Mouse (Mus musculus) kidney, postnatal 25 days (tissue): ENCODE measurements at regions not wholly inside any gene's neighbourhood (a gene's known extent, or its start where the extent isn't known, plus 50 kb on each side); places are given as distances from the start of the nearest gene placed in this dataset.

Source experiments
- DNase-seq, 2 experiments: peaks; one replicate each; pipeline ENCODE4 v3.0.0; 2021; ENCODE audit warnings: mixed read lengths in 2 of 2

DNA sequence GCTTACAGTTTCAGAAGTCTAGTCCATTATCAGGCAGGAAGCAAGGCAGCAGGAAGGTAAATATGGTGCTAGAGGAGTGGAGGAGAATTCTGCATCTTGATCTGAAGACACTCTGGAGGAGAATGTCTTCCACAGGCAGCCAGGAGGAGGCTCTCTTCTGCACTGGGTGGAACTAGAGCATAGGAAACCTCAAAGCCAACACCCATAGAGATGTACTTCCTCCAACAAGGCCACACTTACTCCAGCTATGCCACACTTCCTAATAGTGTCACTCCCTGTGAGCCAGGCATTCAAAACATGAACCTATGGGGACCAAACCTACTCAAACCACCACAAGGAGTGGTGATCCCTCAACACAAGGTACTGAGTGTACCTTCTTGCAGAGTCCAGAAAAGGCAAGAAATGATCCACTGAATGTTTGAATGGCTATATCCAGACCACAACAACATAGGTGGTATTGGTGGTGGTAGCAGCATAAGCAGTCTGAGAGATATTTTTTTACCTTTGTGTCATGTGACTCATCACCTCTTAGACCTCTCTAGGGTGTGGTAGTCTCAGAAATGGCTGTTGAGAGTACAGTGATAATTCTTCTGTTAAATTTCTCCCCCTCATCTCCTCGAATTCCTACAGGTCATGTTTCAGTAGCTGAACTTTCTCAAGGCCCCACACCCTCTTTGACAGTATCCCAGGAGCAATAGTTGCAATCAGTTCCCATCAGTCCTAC is 152.3 kb upstream of the Mbnl1 start:
- no peak for DNase-seq

DNA sequence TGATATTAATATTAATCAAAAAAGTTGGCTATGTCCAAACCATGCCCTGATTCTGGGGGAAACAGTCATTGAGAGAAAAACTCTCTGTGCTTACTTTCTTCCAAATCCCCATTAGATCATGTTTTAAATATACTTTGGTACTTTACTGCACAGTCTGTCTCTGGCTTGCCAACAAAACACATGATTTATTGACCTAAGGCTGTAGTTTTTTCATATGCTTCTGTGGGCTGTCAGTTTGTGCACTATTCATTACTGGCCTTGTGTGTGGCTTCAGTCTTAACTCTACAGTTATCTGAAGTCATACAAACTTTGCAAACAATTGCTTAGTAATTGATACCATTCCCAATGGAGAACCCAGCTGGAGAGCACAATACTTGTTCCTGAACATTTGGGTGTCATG is 149.1 kb upstream of the Mbnl1 start:
- DNase-seq, result no peak

DNA sequence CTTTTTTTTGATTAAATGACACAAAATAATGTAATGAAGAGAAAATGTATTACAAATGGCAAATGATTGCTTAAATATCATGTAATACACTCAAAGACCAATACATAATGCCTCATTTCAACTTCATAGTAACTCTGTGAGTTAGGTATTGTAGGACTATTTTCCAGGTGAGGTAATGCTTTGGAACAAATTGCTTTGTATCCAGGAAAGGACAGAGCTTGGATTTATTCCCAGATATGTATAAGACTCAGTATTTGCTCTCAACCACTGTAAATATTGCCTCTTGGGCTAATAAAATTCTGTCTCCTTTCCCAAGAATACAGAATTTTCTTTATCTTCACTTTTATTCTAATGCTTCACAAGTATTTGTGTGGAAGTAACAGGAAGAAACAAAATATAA is 148.2 kb upstream of the Mbnl1 start:
- no peak for DNase-seq

DNA sequence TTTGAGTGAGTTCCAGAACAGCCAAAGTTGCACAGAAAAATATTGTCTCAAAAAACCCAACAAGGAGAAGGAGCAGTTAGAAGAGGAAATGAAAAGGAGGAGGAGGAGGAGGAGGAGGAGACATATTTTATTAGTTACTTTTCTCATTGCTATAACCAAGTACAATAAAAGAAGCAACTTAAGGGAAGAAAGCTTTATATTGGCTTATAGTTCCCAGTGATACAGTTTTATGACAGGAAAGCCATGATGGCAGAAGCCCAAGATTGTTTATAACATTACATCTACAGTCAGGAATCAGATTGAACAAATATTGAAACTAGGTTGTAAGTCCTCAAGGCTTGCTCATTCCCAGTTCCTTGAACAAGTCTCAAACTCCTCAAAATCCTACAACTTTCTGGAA is 147.7 kb upstream of the Mbnl1 start:
- no peak for DNase-seq

DNA sequence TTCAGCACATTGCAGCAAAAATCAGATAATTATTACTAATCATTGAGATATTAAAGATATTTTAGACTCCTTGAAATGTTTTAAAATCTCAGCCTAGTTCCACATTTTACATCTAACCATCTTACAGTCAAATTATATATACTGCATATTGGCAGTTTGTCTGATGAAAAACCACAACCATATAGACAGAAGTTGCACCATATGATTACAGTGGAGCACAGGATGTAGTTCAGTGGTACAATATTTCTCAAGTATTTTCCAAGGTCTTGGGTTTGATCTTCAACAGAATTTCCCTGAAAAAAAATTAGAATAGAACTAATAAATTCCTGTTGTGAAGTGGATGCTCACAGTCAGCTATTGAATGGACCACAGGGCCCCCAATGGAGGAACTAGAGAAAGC is 140.2 kb upstream of the Mbnl1 start:
- no peak for DNase-seq

DNA sequence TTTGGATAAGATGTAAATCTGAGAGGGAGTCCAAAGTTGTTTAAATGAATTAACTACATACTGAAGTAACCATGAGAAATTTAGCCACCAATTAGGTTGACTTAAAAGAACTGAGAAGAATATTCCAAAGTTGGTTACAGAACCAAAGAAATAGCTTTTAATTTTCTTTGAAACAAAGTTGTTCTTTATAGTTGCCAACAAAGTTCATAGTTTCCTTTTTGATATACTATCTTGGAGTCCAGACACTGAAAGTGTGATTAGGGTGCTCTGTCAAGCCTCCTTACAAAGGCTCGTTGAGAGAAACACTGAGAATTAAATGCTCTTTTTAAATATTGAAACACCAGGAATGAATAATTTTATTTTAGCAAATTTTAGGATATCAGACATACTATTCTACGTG is 139.0 kb upstream of the Mbnl1 start:
- no peak for DNase-seq

DNA sequence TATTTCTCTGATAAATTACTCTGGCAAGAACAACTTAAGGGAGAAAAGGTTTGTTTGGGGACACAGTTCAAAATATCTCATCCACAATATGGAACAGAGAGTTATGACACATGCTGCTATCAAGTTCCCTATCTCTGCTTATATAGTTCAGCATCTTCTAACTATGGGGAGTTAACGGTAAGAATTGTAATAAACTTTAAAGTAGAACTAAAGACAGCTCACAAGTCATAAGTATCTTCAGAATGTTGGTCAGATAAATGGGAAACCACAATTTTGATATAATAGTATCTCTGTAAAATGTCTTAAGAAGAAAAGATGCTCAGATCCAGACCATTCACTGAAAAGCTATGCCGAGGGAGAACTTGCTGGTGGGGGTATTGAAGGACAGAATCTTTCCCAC is 138.5 kb upstream of the Mbnl1 start:
- no peak for DNase-seq

DNA sequence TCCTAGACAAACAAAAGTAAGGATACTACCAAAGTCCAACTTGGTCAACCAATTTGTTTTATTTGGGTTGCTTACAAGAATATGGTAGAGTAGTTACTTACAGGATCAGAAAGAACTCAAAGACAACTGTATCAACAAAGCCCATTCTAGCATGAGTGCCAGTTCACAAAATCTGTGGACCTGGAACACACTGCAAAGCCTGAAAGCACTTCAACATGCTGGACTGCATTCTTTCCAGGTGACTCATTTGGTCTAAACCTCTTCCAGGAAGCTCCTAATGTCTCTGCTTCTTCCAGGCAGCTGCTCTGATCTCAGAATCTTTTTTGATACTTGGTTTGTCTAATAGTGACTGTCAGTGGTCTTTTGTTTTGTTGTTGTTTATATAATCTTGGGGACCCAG is 126.2 kb upstream of the Mbnl1 start:
- peak in 1 of 2 experiments; percentile 30 for DNase-seq

DNA sequence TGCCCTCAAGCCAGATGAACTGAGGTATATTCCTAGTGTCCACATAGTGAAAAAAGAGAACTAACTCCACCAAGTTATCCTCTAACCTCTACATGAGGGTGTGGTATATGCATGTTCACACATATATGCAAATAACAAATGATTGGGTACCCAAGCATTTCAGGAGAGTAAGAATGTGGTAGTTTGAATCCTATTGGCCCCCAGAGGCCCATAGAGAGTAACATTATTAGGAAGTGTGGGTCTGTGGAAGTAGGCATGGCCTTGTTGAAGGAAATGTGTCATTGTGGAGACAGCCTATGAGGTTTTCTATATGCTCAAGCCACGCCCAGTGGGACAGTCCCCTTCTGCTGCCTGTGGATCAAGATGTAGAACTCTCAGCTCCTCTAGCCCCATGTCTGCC is 125.6 kb upstream of the Mbnl1 start:
- peak in 1 of 2 experiments; percentile 26 for DNase-seq

DNA sequence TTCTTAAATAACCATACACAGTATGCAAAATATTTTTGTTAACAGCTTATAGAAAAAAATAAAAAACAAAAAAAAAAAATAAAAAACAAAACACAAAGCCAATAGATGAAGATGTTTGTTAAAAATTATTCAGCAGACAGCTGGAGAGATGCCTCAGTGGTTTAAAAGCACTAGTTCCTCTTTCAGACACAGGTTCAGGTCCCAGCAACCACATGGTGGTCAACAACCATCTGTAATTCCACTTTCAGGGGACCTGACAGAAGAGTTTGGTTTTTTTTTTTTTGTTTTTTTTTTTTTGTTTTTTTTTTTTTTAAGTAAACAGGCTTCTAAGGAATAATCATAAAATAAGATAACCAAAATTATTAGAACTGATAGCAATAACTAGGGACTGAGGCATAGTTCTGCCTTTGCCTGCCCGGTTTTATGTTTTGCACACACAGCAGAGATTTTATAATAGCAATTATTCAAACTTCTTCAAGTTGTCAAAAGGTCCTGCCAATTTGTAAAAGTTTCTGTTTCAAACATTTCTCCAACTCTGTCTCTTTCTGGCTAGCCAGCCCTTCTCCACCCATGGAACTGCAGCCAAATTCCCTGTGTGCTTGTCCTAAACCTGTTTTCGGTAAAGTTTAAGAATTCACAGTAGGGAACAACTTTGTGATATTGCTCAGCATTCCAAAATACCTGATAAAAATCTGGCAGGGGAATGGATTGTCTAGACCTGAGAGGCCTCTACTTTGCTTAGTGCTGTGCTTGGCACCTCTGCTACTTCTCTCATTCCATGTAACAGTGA is 101.3 kb upstream of the Mbnl1 start:
- DNase-seq, result no peak

DNA sequence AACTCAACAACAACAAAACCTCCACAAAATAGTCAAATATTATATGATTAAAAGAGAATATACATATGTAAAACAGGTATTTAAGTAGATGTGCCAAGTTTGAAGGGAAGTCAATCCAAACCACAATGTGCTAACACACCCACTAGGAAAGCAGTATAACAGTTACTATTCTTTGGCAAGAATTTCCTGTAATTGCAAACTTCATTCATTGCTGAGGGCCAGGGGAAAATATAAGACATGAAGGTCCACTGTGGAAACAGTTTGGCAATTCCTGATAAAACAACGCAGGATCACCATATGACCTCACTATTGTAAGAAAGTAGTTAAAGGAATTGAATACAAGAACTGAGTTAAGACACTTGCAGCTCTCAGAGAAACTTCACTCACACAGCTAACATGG is 99.0 kb upstream of the Mbnl1 start:
- no peak for DNase-seq

DNA sequence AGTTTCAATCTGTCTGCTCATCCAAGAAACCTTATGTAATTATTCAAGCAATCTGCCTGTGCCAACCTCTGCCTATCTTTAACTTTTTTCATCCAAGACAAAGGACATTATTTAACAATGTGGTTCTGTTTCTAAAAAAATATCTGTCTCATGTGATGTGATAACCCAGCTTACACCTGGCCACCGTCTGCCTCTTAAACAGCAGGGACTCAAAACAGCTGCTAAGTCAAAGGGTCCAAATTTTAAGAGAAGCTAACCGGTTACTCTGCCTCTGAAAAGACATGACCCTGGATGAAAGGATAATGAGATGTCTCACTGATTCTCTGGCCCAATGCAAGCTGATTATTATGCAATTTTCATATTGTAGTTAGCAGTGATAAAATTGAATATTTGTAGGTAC is 84.0 kb upstream of the Mbnl1 start:
- no peak for DNase-seq

DNA sequence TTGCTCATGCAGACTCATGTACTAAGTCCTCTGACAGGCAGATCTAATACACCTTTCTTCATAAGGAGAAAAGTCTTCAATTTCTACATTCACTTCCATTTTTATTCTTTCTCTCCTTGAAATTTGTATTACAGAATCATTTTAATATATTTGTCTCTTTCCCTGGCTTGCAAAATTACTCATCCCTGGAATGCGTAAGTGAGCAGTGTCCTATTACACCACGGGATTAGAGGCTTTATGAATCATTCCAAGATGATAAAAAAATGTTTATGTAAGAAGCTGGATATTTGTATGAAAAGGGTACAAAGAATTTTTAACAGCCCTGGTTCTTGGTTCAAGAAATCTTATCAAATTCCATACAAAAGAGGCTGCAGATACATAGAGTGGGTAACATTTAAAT is 83.6 kb upstream of the Mbnl1 start:
- no peak for DNase-seq

DNA sequence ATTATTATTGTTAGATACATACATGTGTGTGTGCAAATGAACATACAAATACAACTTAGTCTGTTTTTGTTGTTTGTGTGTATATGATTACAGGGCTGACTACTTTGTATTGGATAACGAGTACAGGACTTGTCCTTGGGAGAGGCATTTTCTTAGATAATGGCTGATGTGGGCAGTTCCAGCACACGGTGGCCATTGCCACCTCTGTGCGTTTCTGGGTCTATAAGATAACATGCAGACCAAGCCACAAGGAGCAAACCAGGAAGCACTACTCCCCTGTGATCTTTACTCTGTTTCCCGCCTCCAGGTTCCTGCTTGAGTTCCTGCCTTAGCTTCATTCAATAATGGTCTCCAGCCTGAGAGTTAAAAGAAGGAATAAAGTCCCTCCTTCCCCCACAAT is 77.3 kb upstream of the Mbnl1 start:
- DNase-seq, result no peak

DNA sequence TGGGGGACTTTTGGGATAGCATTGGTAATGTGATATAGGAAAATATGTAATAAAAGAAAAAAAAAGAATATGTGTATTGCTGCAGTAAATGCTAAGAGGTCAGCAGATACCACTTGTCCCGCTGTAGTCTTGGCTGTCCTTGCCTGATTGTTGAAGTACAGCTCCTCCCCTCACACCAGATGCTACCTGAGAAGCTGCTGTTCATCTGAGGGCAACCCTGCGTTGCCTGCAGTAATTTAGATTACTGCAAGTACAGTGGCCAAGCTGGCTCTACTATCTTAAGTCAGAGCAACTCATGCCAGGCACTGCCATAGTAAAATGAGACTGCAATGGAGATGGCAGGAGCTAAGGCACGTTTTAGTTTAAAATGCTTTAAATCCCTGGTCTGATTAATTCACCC is 75.7 kb upstream of the Mbnl1 start:
- DNase-seq, result no peak

DNA sequence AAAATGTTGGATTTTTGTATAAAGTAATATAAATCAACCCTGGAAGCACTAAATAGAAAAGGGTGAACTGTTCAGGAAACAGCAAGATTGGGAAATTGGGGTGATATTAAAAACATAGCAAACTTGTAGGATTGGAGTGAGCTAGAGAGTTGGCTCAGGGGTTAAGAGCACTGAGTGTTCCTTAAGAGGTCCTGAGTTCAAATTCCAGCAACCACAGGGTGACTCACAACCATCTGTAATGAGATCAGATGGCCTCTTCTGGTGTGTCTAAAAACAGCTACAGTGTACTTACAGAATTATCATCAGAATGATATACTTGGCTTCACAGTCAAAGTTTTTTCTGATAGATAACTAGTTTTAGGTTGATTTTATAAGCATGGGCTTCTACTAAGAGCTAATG is 73.8 kb upstream of the Mbnl1 start:
- no peak for DNase-seq

DNA sequence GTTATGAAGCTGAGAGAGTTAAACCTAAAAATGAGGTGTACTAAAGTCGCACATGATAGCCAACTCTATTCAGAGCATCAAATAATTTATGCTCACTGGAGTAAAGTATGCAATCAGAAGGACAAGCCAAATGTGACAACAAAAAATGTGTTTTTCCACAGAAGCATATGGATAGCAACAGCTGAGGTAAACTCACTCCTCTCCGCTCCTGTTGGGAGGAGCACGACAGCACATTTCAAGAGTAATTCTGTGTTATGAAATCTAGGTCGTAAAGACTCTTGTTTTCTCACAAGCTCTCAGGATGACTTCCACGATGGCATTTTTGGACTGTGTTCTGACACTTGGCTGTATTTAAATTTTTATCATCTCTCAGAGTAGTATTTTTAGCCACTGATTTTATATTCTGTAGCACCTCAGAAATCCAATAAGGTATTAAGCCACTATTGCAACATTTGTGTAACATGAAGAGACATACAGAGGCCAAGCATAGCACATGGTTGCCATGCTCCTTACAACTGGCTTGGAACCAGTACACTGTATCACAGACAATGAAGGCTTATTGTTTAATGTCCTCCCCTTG is 70.3 kb upstream of the Mbnl1 start:
- no peak for DNase-seq

DNA sequence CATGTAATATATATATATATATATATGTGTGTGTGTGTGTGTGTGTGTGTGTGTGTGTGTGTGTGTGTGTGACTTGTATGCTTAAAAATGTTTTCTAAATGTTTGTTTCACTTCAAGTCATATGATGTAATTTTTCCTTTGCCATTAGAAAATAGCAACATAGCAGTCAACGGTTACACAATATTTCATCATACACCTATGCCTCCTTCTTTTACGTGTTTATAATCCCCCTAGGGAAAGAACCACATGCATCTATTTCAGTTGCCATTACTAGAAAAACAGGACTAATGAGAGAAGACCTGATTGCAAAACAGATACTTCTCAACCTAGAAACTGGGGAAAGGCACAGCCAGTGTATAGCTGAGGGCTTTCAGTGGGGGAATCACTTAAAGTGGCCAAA is 65.2 kb upstream of the Mbnl1 start:
- no peak for DNase-seq

DNA sequence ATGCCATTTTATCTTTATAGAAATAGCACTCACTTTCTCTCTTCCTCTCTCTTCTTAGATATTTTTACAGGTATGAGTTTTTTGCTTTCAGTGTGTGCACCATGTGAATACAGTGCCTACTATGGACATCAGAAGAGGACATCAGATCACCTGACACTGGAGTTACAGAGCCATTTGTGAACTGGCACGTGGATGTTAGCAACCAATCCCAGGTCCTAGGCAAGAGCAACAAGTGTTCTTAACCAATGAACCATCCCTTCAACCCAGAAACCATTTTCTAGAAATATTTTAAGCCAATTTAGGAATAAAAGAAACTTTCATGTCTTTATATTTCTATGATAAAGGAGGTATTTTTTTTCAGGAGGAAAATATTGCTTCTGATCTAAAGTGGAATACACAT is 64.7 kb upstream of the Mbnl1 start:
- no peak for DNase-seq

DNA sequence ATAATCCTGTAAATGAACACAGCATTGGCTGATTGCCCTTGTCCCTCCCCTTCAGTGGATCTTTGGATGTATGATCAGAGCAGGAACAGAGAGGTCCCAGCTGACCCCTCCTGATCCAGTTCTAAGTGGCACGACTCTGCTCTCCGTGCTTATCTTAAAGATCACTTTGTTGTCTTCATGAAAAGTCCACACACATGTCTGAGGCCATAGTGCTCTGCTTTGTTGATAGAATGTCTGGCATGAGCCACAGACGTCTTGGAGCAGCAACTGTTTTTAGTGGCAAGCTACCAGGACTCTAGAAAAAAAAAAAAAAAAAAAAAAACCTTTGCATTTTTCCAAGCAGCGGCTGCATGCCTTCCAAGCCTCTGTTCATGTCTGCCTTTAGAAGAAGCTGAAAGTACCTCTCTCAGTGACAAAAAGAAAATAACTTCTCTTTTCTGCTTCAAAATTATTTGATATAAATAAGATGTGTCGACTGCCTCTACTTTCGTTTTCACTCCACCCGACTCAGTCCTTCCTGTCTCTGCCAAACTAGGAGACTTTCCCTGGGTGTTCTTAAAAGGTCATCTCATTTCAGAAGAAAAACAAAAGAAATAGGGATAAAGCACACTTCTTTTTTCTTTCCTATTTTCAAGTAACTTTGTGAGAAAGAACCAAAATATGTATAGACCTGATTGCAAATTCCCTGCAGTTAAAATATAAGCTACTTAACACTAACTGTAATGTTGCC is 63.9 kb upstream of the Mbnl1 start:
- DNase-seq, result peak; percentile 36 to 49

DNA sequence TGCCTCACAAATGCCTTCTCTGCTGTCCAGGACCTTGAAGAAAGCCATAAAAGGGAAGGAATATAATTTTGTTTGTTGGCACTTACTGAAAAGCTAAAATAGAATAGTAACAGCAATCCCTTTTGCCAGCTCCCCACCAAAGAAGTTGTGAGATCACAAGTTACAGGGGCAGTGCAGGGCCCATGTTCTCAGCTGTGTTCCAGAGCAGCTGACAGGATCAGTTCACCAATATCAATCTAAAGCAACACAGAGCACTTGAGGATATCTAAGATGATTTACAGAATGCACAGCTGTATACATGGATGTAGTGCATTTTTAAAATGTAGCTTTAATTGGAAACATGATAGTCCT is 63.4 kb upstream of the Mbnl1 start:
- DNase-seq, result no peak

DNA sequence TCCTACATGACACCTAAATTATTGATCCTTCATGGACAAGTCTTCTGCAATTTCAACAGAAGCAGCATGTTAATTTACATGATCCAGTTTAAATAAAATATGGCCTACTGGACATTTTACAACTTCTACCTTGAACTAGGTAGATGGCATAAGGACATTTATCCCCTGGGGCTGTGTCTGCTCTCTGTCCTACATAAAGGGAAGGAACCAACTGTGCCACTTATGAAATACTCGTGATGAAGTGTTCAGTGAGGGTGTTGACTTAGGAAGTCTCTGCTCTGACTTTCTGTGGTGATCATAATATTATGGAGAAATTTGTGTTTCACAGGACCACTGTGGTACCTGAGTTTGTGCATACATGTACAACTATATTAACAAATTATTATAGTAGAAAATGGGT is 60.9 kb upstream of the Mbnl1 start:
- DNase-seq, result no peak

DNA sequence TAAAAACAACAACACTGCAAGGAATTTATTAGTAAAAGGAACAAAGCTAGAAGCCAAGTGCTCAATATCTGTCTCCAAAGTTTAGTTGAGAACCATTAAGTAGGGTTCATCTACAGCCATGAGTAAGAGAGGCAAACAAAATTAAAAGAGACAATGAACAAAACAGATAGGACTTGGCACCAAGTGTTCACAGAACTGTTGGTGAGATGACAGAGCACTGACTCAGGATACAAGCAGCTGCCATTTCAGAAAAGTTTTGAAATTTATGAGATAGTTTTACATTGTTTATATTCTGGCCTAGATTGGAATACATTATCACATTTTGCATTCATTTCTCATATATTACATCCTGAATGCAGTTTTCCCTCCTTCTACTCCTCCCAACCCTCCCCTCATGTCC is 60.4 kb upstream of the Mbnl1 start:
- DNase-seq, result no peak

DNA sequence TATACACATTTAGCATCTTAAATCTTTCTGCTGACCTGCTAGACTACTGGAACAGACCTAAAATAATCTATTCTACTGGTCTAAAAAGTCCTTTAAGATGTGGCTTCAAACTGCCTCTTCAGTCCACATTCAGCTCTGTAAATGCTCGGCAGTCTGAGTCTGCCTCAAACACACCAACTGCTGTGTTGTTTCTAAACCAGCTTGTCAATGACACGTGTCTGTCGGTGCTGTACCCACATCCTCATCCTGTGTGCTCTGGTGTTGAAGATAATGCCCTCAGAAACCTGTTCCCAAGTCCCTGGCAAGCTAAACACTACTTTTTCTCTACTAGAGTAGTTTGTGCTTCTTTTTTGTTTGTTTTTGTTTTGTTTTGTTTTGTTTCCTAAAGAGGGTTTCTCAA is 58.9 kb upstream of the Mbnl1 start:
- no peak for DNase-seq
